Mouse (Mus musculus) ES-E14 (cell line): ENCODE results near the gene Lrrc42. TPM values are rescaled to one million over a fixed set of nuclear protein-coding genes. Genes with fewer than 3 reads are reported as not detected.

Source experiments
- DNase-seq: peaks from one replicate; pipeline ENCODE4 v3.0.0-alpha.2; 2013; ENCODE audit warnings: low read depth, low spot score
- H3K27ac ChIP-seq: 2 replicates; pipeline ENCODE4 v1.5.1; 2012; ENCODE audit warnings: low read depth, mild to moderate bottlenecking, low read length, moderate library complexity, mixed read lengths; ENCODE audit not compliant: poor library complexity, insufficient read depth, severe bottlenecking
- H3K36me3 ChIP-seq: 2 replicates; pipeline ENCODE4 v1.6.1; 2012; ENCODE audit warnings: mild to moderate bottlenecking, low read length, moderate library complexity, mixed read lengths; ENCODE audit not compliant: control insufficient read depth, poor library complexity, insufficient read depth, severe bottlenecking
- H3K4me1 ChIP-seq, 2 experiments: fragments of 150-350 bp in 1 of 2; sonication (generic) in 1 of 2; 2 replicates each; pipeline ENCODE4 v1.6.1; 2012; ENCODE audit warnings: low read length in 2 of 2, mild to moderate bottlenecking in 1 of 2, mixed read lengths in 1 of 2; ENCODE audit not compliant: control insufficient read depth in 2 of 2, insufficient read depth in 2 of 2, poor library complexity in 1 of 2
- H3K4me3 ChIP-seq, 2 experiments: fragments of 150-350 bp in 1 of 2; sonication (generic) in 1 of 2; 2 replicates each; pipeline ENCODE4 v1.5.1; 2012; ENCODE audit warnings: low read length in 2 of 2, low read depth in 1 of 2, mild to moderate bottlenecking in 1 of 2, mixed read lengths in 1 of 2; ENCODE audit not compliant: insufficient read depth in 1 of 2, poor library complexity in 1 of 2, severe bottlenecking in 1 of 2
- H3K9ac ChIP-seq: 2 replicates; pipeline ENCODE4 v1.6.1; 2012; ENCODE audit warnings: low read depth, mild to moderate bottlenecking, low read length, mixed read lengths; ENCODE audit not compliant: poor library complexity, insufficient read depth, severe bottlenecking
- H3K9me3 ChIP-seq: fragments of 150-350 bp; sonication (generic); 2 replicates; pipeline ENCODE4 v1.6.1; 2012; ENCODE audit warnings: low read depth, mild to moderate bottlenecking, low read length; ENCODE audit not compliant: control insufficient read depth, insufficient read depth
- CHD2 ChIP-seq: IDR thresholded peaks from 2 replicates; pipeline ENCODE4 v1.6.1; 2014; ENCODE audit warnings: mild to moderate bottlenecking, low read depth, low read length, inconsistent platforms
- HCFC1 ChIP-seq: IDR thresholded peaks from 2 replicates; pipeline ENCODE4 v1.6.1; 2012; ENCODE audit warnings: low read length, inconsistent platforms, borderline replicate concordance; ENCODE audit not compliant: insufficient read depth
- MAFK ChIP-seq: IDR thresholded peaks from 2 replicates; pipeline ENCODE4 v1.6.1; 2014; ENCODE audit warnings: mild to moderate bottlenecking, low read depth, low read length, inconsistent platforms; ENCODE audit not compliant: insufficient read depth
- ZC3H11A ChIP-seq: IDR thresholded peaks from 2 replicates; pipeline ENCODE4 v1.6.1; 2012; ENCODE audit warnings: low read depth, mild to moderate bottlenecking, inconsistent platforms, low read length, borderline replicate concordance
- ZNF384 ChIP-seq: IDR thresholded peaks from 2 replicates; pipeline ENCODE4 v1.6.1; 2012; ENCODE audit warnings: low read depth, low read length, inconsistent platforms
- in situ Hi-C, 2 experiments: fragments of 600-800 bp; cut with MboI; formaldehyde crosslinking; loops; one replicate each; pipeline ENCODE4 v1.15.1; 2025; ENCODE audit warnings: low sequenced_read_pairs in 2 of 2, inconsistent platforms in 1 of 2; ENCODE audit not compliant: unreplicated experiment in 2 of 2
- total RNA-seq: library from RNA; depleted of rRNA; stranded (reverse); fragments of 300-350 nt; gene quantifications from 2 replicates; pipeline ENCODE4 v1.2.3, GENCODE M21; 2012

Gene Lrrc42
- total RNA-seq, 1 experiment, result 24.0 TPM

- Histone ChIP-seq H3K9me3 (no peaks in the 10 kb centered on the region), H3K36me3 (no peaks in the 10 kb centered on the region), H3K4me1 (no peaks in the 10 kb centered on the region), H3K9ac (no peak overlapping the region), H3K4me3 (no peak overlapping the region), H3K27ac (no peak overlapping the region)
- in situ Hi-C loops, result no loop called here
- TF ChIP-seq MAFK (no peak), HCFC1 (no peak), ZC3H11A (no peak), CHD2 (no peak), ZNF384 (no peak)
- no peak for DNase-seq
These were observed 29.8 kb downstream of the Lrrc42 start for GRCm38 (mm10) chr4:107223225-107224204.

- H3K9ac ChIP-seq, result no peak overlapping the region
- no peak overlapping the region for H3K27ac ChIP-seq
- H3K9me3 ChIP-seq, result no peaks in the 10 kb centered on the region
- no peak for DNase-seq
- in situ Hi-C loops, result no loop called here
- H3K4me3 ChIP-seq, result no peak overlapping the region
- no peaks in the 10 kb centered on the region for H3K36me3 ChIP-seq
- TF ChIP-seq ZNF384 (no peak), CHD2 (no peak)
- H3K4me1 ChIP-seq, result no peaks in the 10 kb centered on the region
These were observed 31.8 kb downstream of the Lrrc42 start for GRCm38 (mm10) chr4:107221524-107221923.

GRCm38 (mm10) chr4:107217574-107217973, 35.8 kb downstream of the Lrrc42 start:
- Histone ChIP-seq H3K4me1 (no peaks in the 10 kb centered on the region), H3K9me3 (no peaks in the 10 kb centered on the region), H3K9ac (no peak overlapping the region), H3K27ac (no peak overlapping the region), H3K36me3 (no peaks in the 10 kb centered on the region), H3K4me3 (no peak overlapping the region)
- in situ Hi-C loops, result no loop called here
- DNase-seq, result no peak
- TF ChIP-seq ZNF384, result no peak
- TF ChIP-seq MAFK, result no peak
- no peak for TF ChIP-seq ZC3H11A
- no peak for TF ChIP-seq CHD2
- TF ChIP-seq HCFC1, result no peak

- Histone ChIP-seq H3K9ac (no peak overlapping the region), H3K36me3 (no peaks in the 10 kb centered on the region), H3K4me1 (no peaks in the 10 kb centered on the region), H3K4me3 (no peak overlapping the region), H3K27ac (no peak overlapping the region), H3K9me3 (no peaks in the 10 kb centered on the region)
- DNase-seq, result no peak
- in situ Hi-C loops, result no loop called here
- TF ChIP-seq ZC3H11A, result no peak
- TF ChIP-seq CHD2, result no peak
- TF ChIP-seq MAFK, result no peak
- no peak for TF ChIP-seq HCFC1
- TF ChIP-seq ZNF384, result no peak
These were observed 39.9 kb downstream of the Lrrc42 start for GRCm38 (mm10) chr4:107213279-107214011.
